Mouse (Mus musculus): ENCODE data around the gene Mybl2. TPM values are rescaled to one million over a fixed set of nuclear protein-coding genes. Genes with fewer than 3 reads are reported as not detected.

The Mybl2 gene
- total and polyA plus RNA-seq, 3 experiments: 60.8 to 145 TPM; not detected in 1

- H3K4me1 ChIP-seq (ENCODE audit: control insufficient read depth in 1 of 2, insufficient read depth in 2 of 2, low read length in 2 of 2): peaks cover 0 to 16% of the 10 kb centered on the region in 2 experiments; a peak in 2 of 4 replicates
- peaks cover 0 to 15% of the 10 kb centered on the region in 2 experiments; a peak in 2 of 4 replicates for H3K36me3 ChIP-seq (ENCODE audit: control insufficient read depth in 1 of 2, insufficient read depth in 2 of 2, low read length in 2 of 2)
- H3K4me3 ChIP-seq (ENCODE audit: control insufficient read depth in 1 of 2, insufficient read depth in 1 of 2, low read depth in 2 of 2, low read length in 2 of 2): no peak overlapping the region
- no peak overlapping the region for H3K27ac ChIP-seq (ENCODE audit: control insufficient read depth, low read depth, low read length)
- H3K27me3 ChIP-seq (ENCODE audit: control insufficient read depth in 1 of 2, insufficient read depth in 2 of 2, low read length in 2 of 2): no peaks in the 10 kb centered on the region
- no peak overlapping the region for H3K9ac ChIP-seq (ENCODE audit: control insufficient read depth, low read depth, low read length, poor library complexity, severe bottlenecking)
- H3K79me2 ChIP-seq (ENCODE audit: control insufficient read depth, insufficient read depth, low read length, poor library complexity): peaks cover 27% of the 10 kb centered on the region
- H3K9me3 ChIP-seq (replicated peaks; ENCODE audit: insufficient read depth, low read length): no peaks in the 10 kb centered on the region
- TF ChIP-seq POLR2A (IDR thresholded peaks at IDR 0.05; ENCODE audit: control insufficient read depth in 1 of 2, insufficient read depth in 1 of 2, low read depth in 1 of 2, low read length in 2 of 2, poor library complexity in 1 of 2) (no peak), ZNF384 (IDR thresholded peaks at IDR 0.05; ENCODE audit: low read depth, low read length) (no peak), POLR2AphosphoS2 (IDR thresholded peaks at IDR 0.05; ENCODE audit: low read length) (no peak), NELFE (IDR thresholded peaks at IDR 0.05; ENCODE audit: low read depth, low read length) (no peak), TCF12 (IDR thresholded peaks at IDR 0.05; ENCODE audit: low read depth, low read length) (no peak), MEF2A (IDR thresholded peaks at IDR 0.05; ENCODE audit: extremely low read depth, insufficient replicate concordance, low read depth, low read length, poor library complexity, severe bottlenecking) (no peak), KAT2A (conservative IDR thresholded peaks at IDR 0.05; ENCODE audit: low read depth, low read length) (no peak), USF1 (IDR thresholded peaks at IDR 0.05; ENCODE audit: low read depth, low read length) (no peak), ELF1 (IDR thresholded peaks at IDR 0.05; ENCODE audit: low read depth, low read length) (no peak), MYC (IDR thresholded peaks at IDR 0.05; ENCODE audit: low read depth, low read length) (no peak), ZC3H11A (IDR thresholded peaks at IDR 0.05; ENCODE audit: low read depth, low read length) (no peak), UBTF (IDR thresholded peaks at IDR 0.05; ENCODE audit: borderline replicate concordance, insufficient read depth, low read depth, low read length) (no peak), MAFK (IDR thresholded peaks at IDR 0.05; ENCODE audit: borderline replicate concordance, low read depth, low read length) (no peak), GABPA (IDR thresholded peaks at IDR 0.05; ENCODE audit: low read depth, low read length) (no peak)
- DNase-seq (ENCODE audit: low read depth, low spot score): no peak
Observed at GRCm38 (mm10) chr2:163052101-163052500, 2.4 kb upstream of the Mybl2 start.

DNA sequence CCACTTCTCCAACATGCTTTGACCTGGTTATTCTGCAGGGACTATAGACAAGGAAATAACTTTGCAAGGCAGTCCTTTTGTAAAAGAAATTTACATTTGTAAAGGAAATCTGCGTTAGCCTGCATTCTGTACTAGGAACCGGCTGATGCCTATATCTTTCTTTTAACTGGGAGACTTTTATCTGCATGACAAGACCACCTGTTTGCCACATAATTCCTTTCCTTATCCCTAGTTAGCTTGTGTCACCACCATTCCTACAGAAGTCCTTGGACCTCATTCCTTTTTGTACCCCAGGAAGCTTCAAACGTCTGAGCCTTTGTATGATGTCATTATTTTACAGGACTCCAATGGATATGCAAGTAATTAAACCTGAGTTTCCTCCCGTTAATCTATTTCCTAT lies 1.7 kb upstream of the Mybl2 start:
- H3K4me1 ChIP-seq (ENCODE audit: control insufficient read depth in 1 of 2, insufficient read depth in 2 of 2, low read length in 2 of 2): peaks cover 0 to 16% of the 10 kb centered on the region in 2 experiments; a peak in 2 of 4 replicates
- H3K27me3 ChIP-seq (ENCODE audit: control insufficient read depth in 1 of 2, insufficient read depth in 2 of 2, low read length in 2 of 2): no peaks in the 10 kb centered on the region
- no peak overlapping the region for H3K9ac ChIP-seq (ENCODE audit: control insufficient read depth, low read depth, low read length, poor library complexity, severe bottlenecking)

More for the DNA sequence above, 1.7 kb upstream of the Mybl2 start:
- H3K79me2 ChIP-seq (ENCODE audit: control insufficient read depth, insufficient read depth, low read length, poor library complexity): peaks cover 32% of the 10 kb centered on the region
- TF ChIP-seq ELF1 (IDR thresholded peaks at IDR 0.05; ENCODE audit: low read depth, low read length) (no peak), KAT2A (conservative IDR thresholded peaks at IDR 0.05; ENCODE audit: low read depth, low read length) (no peak), TBP (IDR thresholded peaks at IDR 0.05; ENCODE audit: low read depth, low read length) (no peak), CTCF (IDR thresholded peaks at IDR 0.05 in 2 of 3, conservative IDR thresholded peaks at IDR 0.05 in 1 of 3; ENCODE audit: control insufficient read depth in 1 of 3, insufficient read depth in 1 of 3, low read depth in 2 of 3, low read length in 3 of 3, poor library complexity in 1 of 3, severe bottlenecking in 1 of 3) (no peak), EP300 (IDR thresholded peaks at IDR 0.05; ENCODE audit: low read depth in 1 of 2, low read length in 2 of 2) (no peak), TCF12 (IDR thresholded peaks at IDR 0.05; ENCODE audit: low read depth, low read length) (no peak), NELFE (IDR thresholded peaks at IDR 0.05; ENCODE audit: low read depth, low read length) (no peak), TAL1 (IDR thresholded peaks at IDR 0.05; ENCODE audit: low read length) (no peak), RAD21 (IDR thresholded peaks at IDR 0.05; ENCODE audit: low read depth, low read length) (no peak), POLR2A (IDR thresholded peaks at IDR 0.05; ENCODE audit: control insufficient read depth in 1 of 2, insufficient read depth in 1 of 2, low read depth in 1 of 2, low read length in 2 of 2, poor library complexity in 1 of 2) (no peak)
- DNase-seq (ENCODE audit: low read depth, low spot score): no peak
- no peaks in the 10 kb centered on the region for H3K9me3 ChIP-seq (replicated peaks; ENCODE audit: insufficient read depth, low read length)
- H3K4me3 ChIP-seq (ENCODE audit: control insufficient read depth in 1 of 2, insufficient read depth in 1 of 2, low read depth in 2 of 2, low read length in 2 of 2): no peak overlapping the region
- no peak overlapping the region for H3K27ac ChIP-seq (ENCODE audit: control insufficient read depth, low read depth, low read length)
- H3K36me3 ChIP-seq (ENCODE audit: control insufficient read depth in 1 of 2, insufficient read depth in 2 of 2, low read length in 2 of 2): peaks cover 0 to 17% of the 10 kb centered on the region in 2 experiments; a peak in 2 of 4 replicates

Measured in MEL (cell line).